In the genomic region with DNA sequence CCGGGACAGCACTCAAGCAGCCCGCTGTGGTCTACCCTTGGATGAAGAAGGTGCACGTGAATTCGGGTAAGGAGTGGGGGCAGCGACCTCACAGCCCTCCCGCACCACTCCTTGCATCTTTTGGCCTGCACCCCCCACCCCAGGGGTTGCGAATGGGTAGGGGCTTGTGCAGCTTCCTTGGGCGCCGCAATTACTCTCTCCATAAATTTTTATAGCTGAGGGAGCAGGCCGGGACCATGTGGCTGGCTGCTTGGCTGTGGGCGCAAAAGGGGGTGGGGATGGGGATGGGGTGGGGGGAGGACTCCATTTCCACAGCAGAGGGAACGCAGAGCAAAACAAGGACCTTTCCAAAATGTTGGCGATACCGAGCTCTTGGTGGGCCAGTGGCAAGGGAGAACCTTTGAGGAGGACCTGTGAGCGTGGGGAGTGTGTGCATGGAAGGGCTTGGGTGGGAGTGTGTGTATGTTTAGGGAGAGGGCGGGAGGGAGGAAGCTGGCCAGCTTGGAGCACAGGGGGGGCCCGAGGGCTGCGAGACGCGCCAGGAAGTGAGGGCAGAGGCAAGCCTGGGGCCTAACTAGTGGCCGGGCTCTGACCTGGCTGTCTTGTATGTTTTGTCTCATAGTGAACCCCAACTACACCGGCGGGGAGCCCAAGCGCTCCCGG, we compare ENCODE assay signal across 11 mouse cellular contexts. TPM values are rescaled to one million over a fixed set of nuclear protein-coding genes. Genes with fewer than 3 reads are reported as not detected.
DNase-seq lines count a peak whose midpoint lies in the region; ATAC-seq and TF ChIP-seq lines count a peak whose summit lies in the region.
"Had no signal": no experiment of that assay in that cellular context is flagged by ENCODE, and none has a peak within 500 bp of the region (broad histone marks: within the 10 kb centered on the region; RNA-seq: fewer than 3 reads in every experiment).

No protein-coding gene starts in this region.

- intact Hi-C loops in heart, postnatal 25 days (cut with DNase I) = no loop called here

- no peak overlapping the region for H3K27ac ChIP-seq in heart, postnatal 0 days (ENCODE audit: low read depth)
- H3K27ac ChIP-seq in embryonic facial prominence, embryonic 13.5 days = no peak overlapping the region
- no peak overlapping the region for H3K27ac ChIP-seq in limb, embryonic 13.5 days

- peak overlapping the region; percentile 50 for H3K4me2 ChIP-seq in heart, postnatal 0 days (ENCODE audit: low read depth, low read length)
- H3K4me2 ChIP-seq in embryonic facial prominence, embryonic 13.5 days = peak overlapping the region; percentile 54
- H3K4me2 ChIP-seq in limb, embryonic 13.5 days (replicated peaks) = peak overlapping the region; percentile 66

- peak overlapping the region; percentile 21 for H3K4me3 ChIP-seq in heart, postnatal 0 days (ENCODE audit: low read depth, low read length)
- peak overlapping the region; percentile 76 for H3K4me3 ChIP-seq in E14TG2a.4 (replicated peaks; ENCODE audit: low read length)
- H3K4me3 ChIP-seq in embryonic facial prominence, embryonic 13.5 days = peak overlapping the region; percentile 33
- H3K4me3 ChIP-seq in limb, embryonic 13.5 days = peak overlapping the region; percentile 38

- H3K9ac ChIP-seq in heart, postnatal 0 days (replicated peaks; ENCODE audit: low read depth, low read length) = no peak overlapping the region
- H3K9ac ChIP-seq in embryonic facial prominence, embryonic 13.5 days = no peak overlapping the region
- peak overlapping the region; percentile 53 for H3K9ac ChIP-seq in limb, embryonic 13.5 days

- WGBS in heart, postnatal 0 days = 2% methylated on average over 24 of the region's 25 CpGs
- WGBS in embryonic facial prominence, embryonic 13.5 days = under 1% methylated on average over 24 of the region's 25 CpGs
- 8% methylated on average over 25 of the region's 25 CpGs for WGBS in limb, embryonic 13.5 days

- H3K4me1 ChIP-seq in heart, postnatal 0 days (ENCODE audit: control insufficient read depth, insufficient read depth) = no peaks in the 10 kb centered on the region
- H3K4me1 ChIP-seq in E14TG2a.4 (replicated peaks; ENCODE audit: low read depth, low read length) = peaks cover 40% of the 10 kb centered on the region
- peaks cover 8% of the 10 kb centered on the region for H3K4me1 ChIP-seq in embryonic facial prominence, embryonic 13.5 days
- H3K4me1 ChIP-seq in limb, embryonic 13.5 days = peaks cover 18% of the 10 kb centered on the region

- no peak for DNase-seq in heart, postnatal 0 days (ENCODE audit: low spot score)
- DNase-seq in heart, postnatal 25 days (ENCODE audit: low spot score) = no peak
- no peak for DNase-seq in layer of hippocampus, postnatal 25 days (ENCODE audit: extremely low spot score in 1 of 2, low spot score in 1 of 2)
- no peak for DNase-seq in urinary bladder, postnatal 36 days (ENCODE audit: low spot score in 2 of 2)
- DNase-seq in right cerebral cortex, postnatal 4 days = no peak
- DNase-seq: lung, postnatal 36 days; thymus, postnatal 14 days had no signal

- no peak for ATAC-seq in heart, postnatal 0 days (ENCODE audit: insufficient read depth, low read depth)
- no peak for ATAC-seq in embryonic facial prominence, embryonic 13.5 days (ENCODE audit: insufficient number of reproducible peaks, insufficient read depth, low FRiP score, low TSS enrichment, low read depth)
- no peak for ATAC-seq in limb, embryonic 13.5 days (ENCODE audit: low FRiP score, low read depth)

- H3K27me3 ChIP-seq in heart, postnatal 0 days (ENCODE audit: control insufficient read depth, insufficient read depth, low read length) = peaks cover 99% of the 10 kb centered on the region
- H3K27me3 ChIP-seq in E14TG2a.4 (ENCODE audit: insufficient read depth, low read length) = peaks cover 96% of the 10 kb centered on the region
- peaks cover 98% of the 10 kb centered on the region for H3K27me3 ChIP-seq in embryonic facial prominence, embryonic 13.5 days
- H3K27me3 ChIP-seq in limb, embryonic 13.5 days = peaks cover 98% of the 10 kb centered on the region

- H3K9me3 ChIP-seq in heart, postnatal 0 days (replicated peaks; ENCODE audit: control insufficient read depth, low read length) = no peaks in the 10 kb centered on the region
- 0 out of 2 replicates have a peak, but pooled peaks cover 2% of the 10 kb centered on the region for H3K9me3 ChIP-seq in E14TG2a.4 (ENCODE audit: low read length)
- H3K9me3 ChIP-seq in embryonic facial prominence, embryonic 13.5 days = no peaks in the 10 kb centered on the region
- H3K9me3 ChIP-seq in limb, embryonic 13.5 days = no peaks in the 10 kb centered on the region

- TF ChIP-seq EP300 in heart, postnatal 0 days (IDR thresholded peaks at IDR 0.05; ENCODE audit: low read depth) = no peak

- no peak for TF ChIP-seq CTCF in heart, postnatal 0 days (IDR thresholded peaks at IDR 0.05; ENCODE audit: low read depth)
- no peak for TF ChIP-seq CTCF in E14TG2a.4 (conservative IDR thresholded peaks at IDR 0.05; ENCODE audit: low read length)

- H3K36me3 ChIP-seq in heart, postnatal 0 days (replicated peaks; ENCODE audit: control insufficient read depth, insufficient read depth, low read length) = no peaks in the 10 kb centered on the region
- H3K36me3 ChIP-seq in E14TG2a.4 (ENCODE audit: insufficient read depth, low read length) = no peaks in the 10 kb centered on the region
- H3K36me3 ChIP-seq in embryonic facial prominence, embryonic 13.5 days = no peaks in the 10 kb centered on the region
- no peaks in the 10 kb centered on the region for H3K36me3 ChIP-seq in limb, embryonic 13.5 days

RNA-seq across cellular contexts. Expression of gene Gm28230, which starts 1.2 kb away (rescaled TPM):
- 1.6 TPM in 1 of 2 replicates, not detected in the other for total RNA-seq in heart, postnatal 0 days (2014; rRNA removed; ENCODE audit: low replicate concordance)
- not detected in 2 replicates for polyA plus RNA-seq in heart, postnatal 0 days (2015; fragmentation: Nextera tagmentation; extraction: Ambion mirVana)
- not detected for total RNA-seq in heart, postnatal 25 days (2021)
- polyA plus RNA-seq in embryonic facial prominence, embryonic 13.5 days (2015; fragmentation: Nextera tagmentation; extraction: Ambion mirVana) = 0.18 TPM in 1 of 2 replicates, not detected in the other
- 0.08 and 0.26 TPM in 2 replicates for polyA plus RNA-seq in limb, embryonic 13.5 days (2015; fragmentation: Nextera tagmentation; extraction: Ambion mirVana)
- not detected for total RNA-seq in layer of hippocampus, postnatal 25 days (2021)
- total RNA-seq: granulocyte monocyte progenitor cell, adult 5-6 weeks had no signal

RNA-seq across cellular contexts. Expression of gene Hoxd4, which starts 16.0 kb away (rescaled TPM):
- total RNA-seq in heart, postnatal 0 days (2014; rRNA removed; ENCODE audit: low replicate concordance) = 0.19 TPM in 1 of 2 replicates, not detected in the other
- polyA plus RNA-seq in heart, postnatal 0 days (2015; fragmentation: Nextera tagmentation; extraction: Ambion mirVana) = 0.05 and 0.11 TPM in 2 replicates
- total RNA-seq in heart, postnatal 25 days (2021) = under 1 TPM; 0.42 to 0.56 TPM
- polyA plus RNA-seq in embryonic facial prominence, embryonic 13.5 days (2015; fragmentation: Nextera tagmentation; extraction: Ambion mirVana) = 0.50 TPM in 1 of 2 replicates, not detected in the other
- 0.32 and 0.55 TPM in 2 replicates for polyA plus RNA-seq in limb, embryonic 13.5 days (2015; fragmentation: Nextera tagmentation; extraction: Ambion mirVana)
- not detected for total RNA-seq in layer of hippocampus, postnatal 25 days (2021)
- total RNA-seq: granulocyte monocyte progenitor cell, adult 5-6 weeks had no signal

RNA-seq across cellular contexts. Expression of gene Hoxd3, which starts 16.0 kb away (rescaled TPM):
- not detected in 2 replicates for total RNA-seq in heart, postnatal 0 days (2014; rRNA removed; ENCODE audit: low replicate concordance)
- polyA plus RNA-seq in heart, postnatal 0 days (2015; fragmentation: Nextera tagmentation; extraction: Ambion mirVana) = 0.04 TPM in 1 of 2 replicates, not detected in the other
- not detected for total RNA-seq in heart, postnatal 25 days (2021)
- polyA plus RNA-seq in embryonic facial prominence, embryonic 13.5 days (2015; fragmentation: Nextera tagmentation; extraction: Ambion mirVana) = 1.5 and 3.3 TPM in 2 replicates
- 0.84 and 0.88 TPM in 2 replicates for polyA plus RNA-seq in limb, embryonic 13.5 days (2015; fragmentation: Nextera tagmentation; extraction: Ambion mirVana)
- total RNA-seq in layer of hippocampus, postnatal 25 days (2021) = not detected
- total RNA-seq: granulocyte monocyte progenitor cell, adult 5-6 weeks had no signal

RNA-seq across cellular contexts. Expression of gene Hoxd8, which starts 23.4 kb away (rescaled TPM):
- 1.5 TPM in 1 of 2 replicates, not detected in the other for total RNA-seq in heart, postnatal 0 days (2014; rRNA removed; ENCODE audit: low replicate concordance)
- polyA plus RNA-seq in heart, postnatal 0 days (2015; fragmentation: Nextera tagmentation; extraction: Ambion mirVana) = 0.23 and 0.26 TPM in 2 replicates
- total RNA-seq in heart, postnatal 25 days (2021) = 1 to 10 TPM; 1.0 to 1.2 TPM
- 2.5 and 3.7 TPM in 2 replicates for polyA plus RNA-seq in embryonic facial prominence, embryonic 13.5 days (2015; fragmentation: Nextera tagmentation; extraction: Ambion mirVana)
- polyA plus RNA-seq in limb, embryonic 13.5 days (2015; fragmentation: Nextera tagmentation; extraction: Ambion mirVana) = 7.3 and 7.5 TPM in 2 replicates
- not detected for total RNA-seq in layer of hippocampus, postnatal 25 days (2021)
- total RNA-seq: granulocyte monocyte progenitor cell, adult 5-6 weeks had no signal

RNA-seq across cellular contexts. Expression of gene Hoxd9, which starts 30.2 kb away (rescaled TPM):
- total RNA-seq in heart, postnatal 0 days (2014; rRNA removed; ENCODE audit: low replicate concordance) = 0.84 TPM in 1 of 2 replicates, not detected in the other
- polyA plus RNA-seq in heart, postnatal 0 days (2015; fragmentation: Nextera tagmentation; extraction: Ambion mirVana) = 0.08 and 0.12 TPM in 2 replicates
- under 1 TPM; 0.39 to 0.52 TPM for total RNA-seq in heart, postnatal 25 days (2021)
- polyA plus RNA-seq in embryonic facial prominence, embryonic 13.5 days (2015; fragmentation: Nextera tagmentation; extraction: Ambion mirVana) = 0.80 and 1.4 TPM in 2 replicates
- 10.7 and 10.9 TPM in 2 replicates for polyA plus RNA-seq in limb, embryonic 13.5 days (2015; fragmentation: Nextera tagmentation; extraction: Ambion mirVana)
- not detected for total RNA-seq in layer of hippocampus, postnatal 25 days (2021)
- total RNA-seq: granulocyte monocyte progenitor cell, adult 5-6 weeks had no signal

Comparison
In these comparisons a context has a peak if more than half of its experiments do, and no peak if none do; other contexts are left out.
1. H3K4me3 ChIP-seq: peak in every context shown above with its lines; median percentile 76 in E14TG2a.4; 38 in limb, embryonic 13.5 days; 33 in embryonic facial prominence, embryonic 13.5 days; 21 in heart, postnatal 0 days.